Mouse (Mus musculus) liver, embryonic 15.5 days (tissue): ENCODE results near the gene Lbx2. TPM values are rescaled to one million over a fixed set of nuclear protein-coding genes. Genes with fewer than 3 reads are reported as not detected.

ENCODE experiments used
- ATAC-seq: fragments of 200-750 bp; cut with Nextera tagmentation; 2 replicates; pipeline ENCODE4 v1.8.0; 2017; ENCODE audit warnings: moderate number of reproducible peaks, mild to moderate bottlenecking, moderate library complexity; ENCODE audit not compliant: insufficient read depth
- H3K27ac ChIP-seq: fragments of 300-500 bp; sonication (generic); replicated peaks from 2 replicates; pipeline ENCODE4 v1.5.1; 2015; ENCODE audit warnings: mild to moderate bottlenecking, inconsistent platforms
- H3K27me3 ChIP-seq: fragments of 300-500 bp; sonication (generic); 2 replicates; pipeline ENCODE4 v1.6.1; 2015; ENCODE audit warnings: mild to moderate bottlenecking, inconsistent platforms
- H3K36me3 ChIP-seq: fragments of 300-500 bp; sonication (generic); replicated peaks from 2 replicates; pipeline ENCODE4 v1.6.1; 2015; ENCODE audit warnings: moderate library complexity, mild to moderate bottlenecking, inconsistent platforms
- H3K4me1 ChIP-seq: fragments of 300-500 bp; sonication (generic); replicated peaks from 2 replicates; pipeline ENCODE4 v1.6.1; 2015; ENCODE audit warnings: inconsistent platforms
- H3K4me2 ChIP-seq: fragments of 300-500 bp; sonication (generic); 2 replicates; pipeline ENCODE4 v1.6.1; 2015; ENCODE audit warnings: moderate library complexity, mild to moderate bottlenecking, inconsistent platforms
- H3K4me3 ChIP-seq: fragments of 300-500 bp; sonication (generic); replicated peaks from 2 replicates; pipeline ENCODE4 v1.5.1; 2015; ENCODE audit warnings: mild to moderate bottlenecking, inconsistent platforms
- H3K9ac ChIP-seq: fragments of 300-500 bp; sonication (generic); 2 replicates; pipeline ENCODE4 v1.6.1; 2015; ENCODE audit warnings: moderate library complexity, mild to moderate bottlenecking, inconsistent platforms
- H3K9me3 ChIP-seq: fragments of 300-500 bp; sonication (generic); replicated peaks from 2 replicates; pipeline ENCODE4 v1.6.1; 2016; ENCODE audit warnings: inconsistent platforms
- WGBS: fragments of 180-500 bp; shearing (Covaris S2); methylation state at CpG from one replicate; pipeline ENCODE4 v1.1.7; 2015; ENCODE audit warnings: mixed read lengths; ENCODE audit not compliant: insufficient replicate concordance; 5-methylcytosine and 5-hydroxymethylcytosine counted together
- polyA plus RNA-seq: library from polyadenylated mRNA; unstranded; fragments of >200 nt; fragmentation: Nextera tagmentation; extraction: Ambion mirVana; gene quantifications from 2 replicates; pipeline ENCODE4 v1.2.1, GENCODE M21; 2015

Lbx2 gene
- polyA plus RNA-seq, 1 experiment from 2014 or later, result 0.38 TPM

GRCm38 (mm10) chr6:83115011-83115671, 29.0 kb downstream of the Lbx2 start, which contains the start of gene Mogs:
Gene Mogs (plus strand): TSS chr6:83115496.
- Histone ChIP-seq H3K9me3 (no peaks in the 10 kb centered on the region), H3K9ac (peak within 1 kb of the TSS; percentile 85), H3K4me2 (peak within 1 kb of the TSS; percentile 98), H3K36me3 (peaks cover 42% of the 10 kb centered on the region), H3K27ac (peak within 1 kb of the TSS; percentile 95), H3K27me3 (no peaks in the 10 kb centered on the region), H3K4me1 (peaks cover 85% of the 10 kb centered on the region), H3K4me3 (peak within 1 kb of the TSS; percentile 89)
- ATAC-seq, result peak; percentile 92
- WGBS, result 2% methylated on average over 58 of the region's 58 CpGs

- Histone ChIP-seq H3K4me1 (peaks cover 85% of the 10 kb centered on the region), H3K4me2 (peak overlapping the region; percentile 98), H3K4me3 (peak overlapping the region; percentile 89), H3K27me3 (no peaks in the 10 kb centered on the region), H3K36me3 (peaks cover 36% of the 10 kb centered on the region), H3K9me3 (no peaks in the 10 kb centered on the region), H3K9ac (peak overlapping the region; percentile 85), H3K27ac (peak overlapping the region; percentile 95)
- under 1% methylated on average over 42 of the region's 48 CpGs for WGBS
- peak; percentile 55 for ATAC-seq
Measured at GRCm38 (mm10) chr6:83115682-83116372, 29.7 kb downstream of the Lbx2 start.

- H3K27ac ChIP-seq, result peak overlapping the region; percentile 95
- peaks cover 33% of the 10 kb centered on the region for H3K36me3 ChIP-seq
- H3K4me2 ChIP-seq, result peak overlapping the region; percentile 98
- no peak for ATAC-seq
- no peaks in the 10 kb centered on the region for H3K27me3 ChIP-seq
- no peaks in the 10 kb centered on the region for H3K9me3 ChIP-seq
- peak overlapping the region; percentile 89 for H3K4me3 ChIP-seq
- H3K9ac ChIP-seq, result peak overlapping the region; percentile 85
- H3K4me1 ChIP-seq, result peaks cover 81% of the 10 kb centered on the region
- WGBS, result 63% methylated on average over 11 of the region's 11 CpGs
Measured at GRCm38 (mm10) chr6:83116373-83117164, 30.4 kb downstream of the Lbx2 start.

GRCm38 (mm10) chr6:83117165-83117438, 30.9 kb downstream of the Lbx2 start:
- H3K4me1 ChIP-seq, result peaks cover 82% of the 10 kb centered on the region
- no peaks in the 10 kb centered on the region for H3K9me3 ChIP-seq
- H3K4me3 ChIP-seq, result peak overlapping the region; percentile 89; the same call in 1 of the 2 replicates
- H3K36me3 ChIP-seq, result peaks cover 33% of the 10 kb centered on the region
- 75% methylated on average over 4 of the region's 4 CpGs for WGBS
- no peak for ATAC-seq
- no peaks in the 10 kb centered on the region for H3K27me3 ChIP-seq
- peak overlapping the region; percentile 98 for H3K4me2 ChIP-seq
- peak overlapping the region; percentile 85; the same call in 1 of the 2 replicates for H3K9ac ChIP-seq
- H3K27ac ChIP-seq, result peak overlapping the region; percentile 95; the same call in 1 of the 2 replicates

GRCm38 (mm10) chr6:83117616-83118015, 31.4 kb downstream of the Lbx2 start:
- peaks cover 83% of the 10 kb centered on the region for H3K4me1 ChIP-seq
- no peak overlapping the region for H3K4me3 ChIP-seq
- H3K4me2 ChIP-seq, result no peak overlapping the region
- WGBS, result 88% methylated on average over 13 of the region's 13 CpGs
- no peaks in the 10 kb centered on the region for H3K9me3 ChIP-seq
- no peak for ATAC-seq
- peaks cover 33% of the 10 kb centered on the region for H3K36me3 ChIP-seq
- H3K9ac ChIP-seq, result no peak overlapping the region
- H3K27me3 ChIP-seq, result no peaks in the 10 kb centered on the region
- no peak overlapping the region for H3K27ac ChIP-seq

GRCm38 (mm10) chr6:83118369-83118768, 32.2 kb downstream of the Lbx2 start:
- no peak overlapping the region for H3K9ac ChIP-seq
- H3K27me3 ChIP-seq, result no peaks in the 10 kb centered on the region
- no peaks in the 10 kb centered on the region for H3K9me3 ChIP-seq
- peaks cover 36% of the 10 kb centered on the region for H3K36me3 ChIP-seq
- peaks cover 88% of the 10 kb centered on the region for H3K4me1 ChIP-seq
- H3K4me2 ChIP-seq, result no peak overlapping the region
- ATAC-seq, result no peak
- 82% methylated on average over 11 of the region's 11 CpGs for WGBS
- H3K27ac ChIP-seq, result 0 out of 2 replicates have a peak overlapping the region, but pooled peaks have one; percentile 7
- H3K4me3 ChIP-seq, result no peak overlapping the region

- Histone ChIP-seq H3K4me1 (peaks cover 88% of the 10 kb centered on the region), H3K9ac (no peak overlapping the region), H3K27me3 (no peaks in the 10 kb centered on the region), H3K4me3 (0 out of 2 replicates have a peak overlapping the region, but pooled peaks have one; percentile 77), H3K27ac (0 out of 2 replicates have a peak overlapping the region, but pooled peaks have one; percentile 7), H3K36me3 (peaks cover 39% of the 10 kb centered on the region), H3K4me2 (peak overlapping the region; percentile 100; the same call in 1 of the 2 replicates), H3K9me3 (no peaks in the 10 kb centered on the region)
- no peak for ATAC-seq
- 60% methylated on average over 14 of the region's 14 CpGs for WGBS
Measured at GRCm38 (mm10) chr6:83118825-83119733, 32.9 kb downstream of the Lbx2 start.

GRCm38 (mm10) chr6:83119734-83120051, 33.5 kb downstream of the Lbx2 start:
- Histone ChIP-seq H3K4me1 (peaks cover 87% of the 10 kb centered on the region), H3K27ac (peak overlapping the region; percentile 97), H3K27me3 (no peaks in the 10 kb centered on the region), H3K36me3 (peaks cover 39% of the 10 kb centered on the region), H3K9ac (no peak overlapping the region; the same call in 1 of the 2 replicates), H3K4me2 (peak overlapping the region; percentile 100), H3K4me3 (peak overlapping the region; percentile 77), H3K9me3 (no peaks in the 10 kb centered on the region)
- 75% methylated on average over 7 of the region's 7 CpGs for WGBS
- no peak for ATAC-seq

GRCm38 (mm10) chr6:83120930-83121862, 35.0 kb downstream of the Lbx2 start, which contains the start of gene Wbp1:
Gene Wbp1 (minus strand): TSS chr6:83121559.
- under 1% methylated on average over 38 of the region's 38 CpGs for WGBS
- H3K4me2 ChIP-seq, result peak within 1 kb of the TSS; percentile 100
- peak within 1 kb of the TSS; percentile 77 for H3K4me3 ChIP-seq
- H3K9me3 ChIP-seq, result no peaks in the 10 kb centered on the region
- peaks cover 86% of the 10 kb centered on the region for H3K4me1 ChIP-seq
- H3K27ac ChIP-seq, result peak within 1 kb of the TSS; percentile 97
- peak; percentile 91 for ATAC-seq
- no peaks in the 10 kb centered on the region for H3K27me3 ChIP-seq
- H3K36me3 ChIP-seq, result peaks cover 39% of the 10 kb centered on the region
- H3K9ac ChIP-seq, result peak within 1 kb of the TSS; percentile 87
